Mouse (Mus musculus) small intestine, adult 2 months (tissue): ENCODE measurements around the gene App.

Experiments used
- CTCF ChIP-seq: fragments of 200-500 bp; IDR thresholded peaks from 2 replicates; pipeline ENCODE4 v1.5.1; 2012; ENCODE audit warnings: low read depth, mild to moderate bottlenecking, control low read depth, inconsistent platforms, low read length, moderate library complexity, mixed read lengths; ENCODE audit not compliant: insufficient replicate concordance, insufficient read length; ENCODE audit errors: extremely low read depth
- POLR2A ChIP-seq: fragments of 200-500 bp; IDR thresholded peaks from 2 replicates; pipeline ENCODE4 v1.6.1; 2012; ENCODE audit warnings: low read depth, mild to moderate bottlenecking, control low read depth, inconsistent platforms, low read length, moderate library complexity

- TF ChIP-seq POLR2A (no peak), CTCF (no peak)
These were observed 74.5 kb downstream of the App start for GRCm38 (mm10) chr16:85099044-85099443.
